Mouse (Mus musculus) frontal cortex, adult 2 months (tissue): ENCODE data around the gene Rbpjl. TPM values are rescaled to one million over a fixed set of nuclear protein-coding genes. Genes with fewer than 3 reads are reported as not detected.

Source experiments
- DNase-seq, 2 experiments: peaks; one replicate each; pipeline ENCODE4 v3.0.0; 2022; ENCODE audit warnings: low spot score in 1 of 2; ENCODE audit errors: extremely low spot score in 1 of 2
- polyA plus RNA-seq: library from polyadenylated mRNA; depleted of rRNA; stranded (reverse); fragments of >200 nt; gene quantifications from 2 replicates; pipeline ENCODE4 v1.2.3, GENCODE M21; 2012

The Rbpjl gene
- polyA plus RNA-seq, 1 experiment: 1.8 TPM

GRCm38 (mm10) chr2:164389499-164389898 lies 13.4 kb upstream of the Rbpjl start:
- DNase-seq: peak; percentile 27 to 95

DNA sequence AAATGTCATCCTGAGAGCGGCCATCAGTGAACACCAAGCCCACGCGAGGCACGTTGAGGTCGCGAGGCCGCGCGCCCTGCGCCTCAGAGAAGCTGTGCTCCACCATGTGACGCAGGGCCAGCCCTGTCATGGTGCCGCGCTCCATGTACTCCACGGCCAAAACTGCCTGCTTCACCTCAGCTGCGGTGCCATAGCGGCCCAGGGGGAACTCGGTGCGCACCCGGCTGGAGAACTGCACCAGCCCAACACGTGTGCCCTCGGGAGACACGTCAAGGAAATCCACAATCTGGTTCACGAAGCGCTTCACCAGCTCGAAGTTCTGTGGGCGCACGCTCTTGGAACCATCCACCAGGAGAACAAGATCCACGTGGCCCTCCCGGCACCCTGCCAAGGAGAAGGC lies 9.8 kb upstream of the Rbpjl start:
- DNase-seq: no peak

GRCm38 (mm10) chr2:164396076-164396475 lies 6.9 kb upstream of the Rbpjl start:
- no peak for DNase-seq

- DNase-seq: no peak
Measured at GRCm38 (mm10) chr2:164396911-164397310, 6.0 kb upstream of the Rbpjl start.

GRCm38 (mm10) chr2:164403396-164404081 lies 598 bp downstream of the Rbpjl start:
- DNase-seq: no peak

GRCm38 (mm10) chr2:164404082-164404990 lies 1.4 kb downstream of the Rbpjl start:
- no peak for DNase-seq

GRCm38 (mm10) chr2:164405060-164405459 lies 2.1 kb downstream of the Rbpjl start, which contains the start of gene Matn4:
Matn4 (minus strand) TSS chr2:164405160.
- DNase-seq: no peak

- DNase-seq: no peak
Measured at GRCm38 (mm10) chr2:164405519-164405918, 2.6 kb downstream of the Rbpjl start.

DNA sequence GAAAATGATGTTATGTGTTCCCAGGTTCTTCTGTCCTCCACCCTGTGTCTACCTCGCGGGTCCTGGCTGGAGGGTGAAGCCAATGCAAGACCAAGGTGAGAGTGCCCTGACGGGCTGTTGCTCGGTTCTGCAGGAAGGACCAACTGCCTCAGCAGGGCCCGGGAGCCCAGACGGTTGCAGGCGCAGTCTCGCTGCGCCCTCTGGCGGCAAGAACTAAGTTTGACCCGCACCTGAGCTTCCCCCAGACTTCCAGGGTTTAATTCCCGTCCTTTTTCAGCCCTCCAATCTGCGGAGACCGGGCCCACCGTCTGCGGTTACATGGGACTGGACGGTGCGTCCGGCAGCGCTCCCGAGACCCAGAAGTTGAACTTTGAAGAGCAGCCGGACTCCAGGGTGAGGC lies 4.8 kb downstream of the Rbpjl start:
- peak in 1 of 2 experiments; percentile 78 for DNase-seq

DNA sequence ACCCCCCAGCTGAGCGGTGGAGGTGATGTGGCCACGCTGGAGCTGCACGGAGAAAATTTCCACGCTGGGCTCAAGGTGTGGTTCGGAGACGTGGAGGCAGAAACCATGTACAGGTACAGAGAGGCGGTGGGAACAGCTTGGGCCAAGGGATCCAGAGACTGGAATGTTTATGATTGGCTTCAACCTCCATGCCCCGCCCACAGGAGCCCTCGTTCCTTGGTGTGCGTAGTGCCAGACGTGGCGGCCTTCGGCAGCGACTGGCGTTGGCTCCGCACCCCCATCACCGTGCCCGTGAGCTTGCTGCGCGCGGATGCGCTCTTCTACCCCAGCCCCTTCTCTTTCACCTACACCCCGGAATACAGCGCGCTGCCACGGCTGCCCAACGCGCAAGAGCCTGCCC lies 11.2 kb downstream of the Rbpjl start:
- DNase-seq: no peak

DNA sequence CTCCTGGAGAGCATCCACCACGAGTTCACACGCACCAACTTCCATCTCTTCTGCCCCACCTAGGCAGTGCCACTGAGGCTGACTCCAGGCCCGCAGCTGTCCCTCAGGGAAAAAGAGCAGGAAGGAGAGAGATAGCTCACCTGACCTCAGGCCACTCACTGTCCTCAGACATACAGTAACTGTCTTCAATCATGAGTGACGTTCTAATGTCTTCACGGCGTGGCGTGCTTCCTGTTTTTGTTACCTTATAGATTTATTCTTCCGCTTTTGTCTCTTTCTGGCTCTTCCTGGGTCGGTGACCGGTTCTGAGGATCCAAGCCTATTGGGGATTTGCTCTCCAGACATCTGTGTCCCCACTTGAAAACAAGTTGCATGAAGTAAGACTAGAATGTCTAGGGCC lies 11.6 kb downstream of the Rbpjl start:
- DNase-seq: no peak

DNA sequence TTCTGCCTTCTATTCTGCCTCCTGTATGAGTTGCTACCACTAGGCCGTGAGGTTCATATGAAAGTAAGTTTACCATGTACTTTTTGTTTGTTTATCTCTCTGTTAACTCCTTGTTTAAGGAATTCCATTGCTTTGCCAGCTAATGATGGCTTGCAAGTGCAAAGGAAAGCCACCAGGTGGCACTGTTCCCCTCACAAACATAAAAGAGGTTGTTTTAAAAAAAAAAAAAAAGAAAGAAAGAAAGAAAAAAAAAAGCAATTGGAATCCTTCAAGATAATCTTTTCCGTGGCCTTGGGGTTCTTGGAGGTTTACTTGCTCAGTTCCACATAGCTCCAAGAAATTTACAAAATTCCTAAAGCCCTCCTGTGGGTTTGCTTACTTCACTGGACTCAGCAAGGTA lies 14.3 kb downstream of the Rbpjl start:
- DNase-seq: peak in 1 of 2 experiments; percentile 43

GRCm38 (mm10) chr2:164418308-164418875 lies 15.5 kb downstream of the Rbpjl start:
- DNase-seq: no peak

- no peak for DNase-seq
Measured at GRCm38 (mm10) chr2:164419489-164419888, 16.5 kb downstream of the Rbpjl start.

DNA sequence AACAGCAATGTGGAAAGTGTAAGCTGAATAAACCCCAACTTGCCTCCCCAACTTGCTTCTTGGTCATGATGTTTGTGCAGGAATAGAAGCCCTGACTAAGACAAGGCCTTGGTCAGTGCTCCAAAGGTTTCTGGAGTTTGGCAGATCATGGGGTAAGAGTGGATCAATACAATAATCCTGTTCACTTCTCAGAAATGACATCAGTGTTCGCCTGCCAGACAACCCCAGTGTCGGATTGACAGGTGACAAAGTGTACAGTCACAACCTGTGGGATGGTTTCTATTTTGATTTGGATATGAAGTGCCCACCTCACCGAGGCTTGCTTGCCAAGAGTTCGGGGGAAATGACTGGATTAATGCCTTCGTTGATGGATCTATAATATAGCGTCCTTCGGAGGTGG lies 18.4 kb downstream of the Rbpjl start:
- DNase-seq: no peak

GRCm38 (mm10) chr2:164421979-164422378 lies 19.0 kb downstream of the Rbpjl start:
- no peak for DNase-seq

DNA sequence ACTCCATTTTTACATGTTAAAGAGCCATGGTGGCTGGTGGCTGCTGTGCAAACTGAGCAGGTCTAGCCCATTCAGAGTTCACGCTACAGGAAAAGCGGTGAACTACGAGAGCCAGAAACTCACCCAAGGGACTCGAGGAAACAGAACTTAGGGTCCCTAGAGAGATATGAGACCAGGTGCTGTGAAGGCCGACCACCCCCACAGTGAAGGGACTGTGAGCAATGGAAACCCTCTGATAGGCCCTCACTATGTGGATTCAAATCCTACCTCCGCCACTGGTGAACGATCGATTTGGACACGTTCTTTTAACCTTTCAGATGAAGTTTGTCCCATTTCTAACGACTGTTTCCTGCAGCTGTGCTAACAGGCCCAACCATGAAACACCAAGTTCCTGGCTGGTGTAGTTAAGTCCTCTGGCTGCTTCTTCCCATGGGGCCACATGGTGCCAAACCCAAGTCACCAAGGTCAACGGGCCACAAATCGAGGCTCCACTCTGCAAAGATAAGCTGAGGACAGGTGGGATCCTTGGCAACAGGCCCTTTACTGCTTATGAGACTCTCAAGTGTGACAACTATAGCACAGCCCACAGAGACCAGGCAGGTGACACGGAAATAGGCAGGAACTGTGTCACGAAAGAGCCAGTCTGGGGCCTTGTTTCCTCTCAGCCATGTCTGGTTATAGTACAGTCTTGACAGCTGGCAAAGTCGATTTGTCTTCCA lies 19.9 kb downstream of the Rbpjl start:
- no peak for DNase-seq

DNA sequence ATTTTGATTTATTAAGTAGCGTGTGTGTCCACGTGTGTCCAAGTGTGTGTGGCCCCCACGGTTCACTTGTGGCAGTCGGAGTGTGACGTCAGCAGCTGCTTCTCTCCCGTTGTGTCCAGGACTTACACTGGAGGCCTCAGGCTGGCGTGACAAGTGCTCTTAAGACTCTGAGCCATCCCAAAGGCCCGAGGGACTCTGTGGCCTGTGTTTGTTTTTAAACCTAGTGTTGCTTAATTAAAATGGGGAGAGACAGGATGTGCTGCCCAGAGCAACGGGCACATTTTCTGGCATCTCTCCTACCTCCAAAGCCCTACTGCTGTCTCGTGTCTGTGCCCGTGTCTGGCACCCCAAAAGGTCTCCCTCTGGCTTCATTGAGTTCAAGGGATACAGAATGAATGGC lies 20.5 kb downstream of the Rbpjl start:
- DNase-seq: no peak

- no peak for DNase-seq
Measured at GRCm38 (mm10) chr2:164424406-164424805, 21.5 kb downstream of the Rbpjl start.

DNA sequence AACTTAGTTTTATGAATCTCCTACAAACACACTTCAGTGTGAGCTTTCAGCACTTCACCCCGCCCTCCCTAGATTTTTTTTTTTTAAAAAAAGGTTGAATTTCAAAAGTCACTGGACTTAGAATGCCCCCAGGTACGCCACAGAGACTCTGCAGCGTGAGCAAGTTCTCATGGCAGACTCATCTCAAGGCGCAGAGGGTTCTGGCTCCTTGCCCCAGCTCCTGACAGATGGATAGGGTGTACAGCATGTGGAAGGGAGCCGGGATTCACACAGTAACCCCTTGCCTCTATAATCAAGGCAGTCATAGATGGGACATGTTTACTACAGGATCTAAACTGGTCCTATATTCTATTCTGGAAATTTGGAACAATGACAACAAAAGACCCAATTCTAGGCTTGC lies 22.5 kb downstream of the Rbpjl start:
- no peak for DNase-seq

GRCm38 (mm10) chr2:164426121-164426520 lies 23.2 kb downstream of the Rbpjl start:
- DNase-seq: no peak
